Mouse (Mus musculus): Measurements from ENCODE around the gene Mcoln3. TPM values are rescaled to one million over a fixed set of nuclear protein-coding genes. Genes with fewer than 3 reads are reported as not detected.

The Mcoln3 gene
- polyA plus RNA-seq, 1 experiment, result 0.52 TPM

DNA sequence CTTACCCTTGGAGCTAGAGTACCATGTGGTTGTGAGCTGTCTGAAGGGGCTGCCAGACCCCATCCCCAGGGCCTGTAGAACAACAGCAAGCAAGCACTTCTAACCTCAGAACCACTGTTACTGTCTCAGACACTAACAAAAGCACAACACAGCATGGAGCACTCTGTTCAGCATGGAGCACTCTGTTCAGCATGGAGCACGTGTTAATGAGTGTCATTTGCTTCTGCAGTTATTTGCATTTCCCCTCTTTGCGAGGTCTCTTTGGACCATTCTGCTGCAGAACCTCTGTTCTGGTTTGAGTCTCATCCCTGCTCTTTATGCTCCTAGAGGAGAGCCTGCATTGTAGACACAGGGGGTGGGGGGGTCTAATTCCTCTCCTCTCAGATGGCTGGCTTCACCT, 35.7 kb downstream of the Mcoln3 start:
- TF ChIP-seq POLR2A (IDR thresholded peaks at IDR 0.05; ENCODE audit: borderline replicate concordance, extremely low read depth, insufficient read depth, insufficient read length, poor library complexity, severe bottlenecking) (no peak), CTCF (IDR thresholded peaks at IDR 0.05; ENCODE audit: borderline replicate concordance, extremely low read depth, insufficient read depth, insufficient read length) (no peak)
- DNase-seq (ENCODE audit: low read depth), result no peak

DNA sequence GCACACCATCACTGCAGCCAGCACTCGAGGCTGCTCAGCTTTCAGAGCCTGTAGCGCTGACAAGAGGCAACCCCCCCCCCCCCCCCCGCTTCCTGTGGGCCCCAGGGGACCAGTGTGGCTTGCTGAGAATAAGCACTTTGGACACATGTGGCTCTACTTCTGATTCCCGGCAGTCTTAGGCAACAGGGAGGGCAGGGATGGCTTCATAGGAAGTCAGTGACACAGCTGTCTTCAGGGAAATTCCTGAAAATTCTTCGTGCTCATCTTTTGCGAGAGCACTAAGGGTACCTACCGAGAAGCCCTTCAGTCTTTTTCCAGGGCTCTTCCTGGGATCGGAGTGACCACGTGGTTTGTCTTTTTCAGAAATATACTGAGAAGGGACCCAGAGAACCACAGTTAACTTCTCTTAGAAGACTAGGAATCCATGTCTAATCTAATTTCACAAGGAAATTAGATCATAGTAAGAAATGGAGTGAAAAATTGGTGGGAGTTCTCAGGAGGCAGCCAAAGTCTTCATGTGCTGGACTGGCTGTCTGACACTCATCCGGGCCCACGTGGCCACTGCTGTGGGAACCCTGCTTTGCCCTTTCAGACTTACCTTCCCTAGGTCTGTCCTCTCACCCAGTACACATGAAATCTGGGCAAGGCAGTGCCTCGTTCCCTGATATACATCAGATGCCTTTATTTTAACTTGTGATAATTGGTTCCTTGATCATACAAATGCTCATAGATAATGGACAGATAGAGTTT, 36.8 kb downstream of the Mcoln3 start:
- peak; percentile 18 for DNase-seq (ENCODE audit: low read depth)
- TF ChIP-seq POLR2A (IDR thresholded peaks at IDR 0.05; ENCODE audit: borderline replicate concordance, extremely low read depth, insufficient read depth, insufficient read length, poor library complexity, severe bottlenecking) (no peak), CTCF (IDR thresholded peaks at IDR 0.05; ENCODE audit: borderline replicate concordance, extremely low read depth, insufficient read depth, insufficient read length) (no peak)

DNA sequence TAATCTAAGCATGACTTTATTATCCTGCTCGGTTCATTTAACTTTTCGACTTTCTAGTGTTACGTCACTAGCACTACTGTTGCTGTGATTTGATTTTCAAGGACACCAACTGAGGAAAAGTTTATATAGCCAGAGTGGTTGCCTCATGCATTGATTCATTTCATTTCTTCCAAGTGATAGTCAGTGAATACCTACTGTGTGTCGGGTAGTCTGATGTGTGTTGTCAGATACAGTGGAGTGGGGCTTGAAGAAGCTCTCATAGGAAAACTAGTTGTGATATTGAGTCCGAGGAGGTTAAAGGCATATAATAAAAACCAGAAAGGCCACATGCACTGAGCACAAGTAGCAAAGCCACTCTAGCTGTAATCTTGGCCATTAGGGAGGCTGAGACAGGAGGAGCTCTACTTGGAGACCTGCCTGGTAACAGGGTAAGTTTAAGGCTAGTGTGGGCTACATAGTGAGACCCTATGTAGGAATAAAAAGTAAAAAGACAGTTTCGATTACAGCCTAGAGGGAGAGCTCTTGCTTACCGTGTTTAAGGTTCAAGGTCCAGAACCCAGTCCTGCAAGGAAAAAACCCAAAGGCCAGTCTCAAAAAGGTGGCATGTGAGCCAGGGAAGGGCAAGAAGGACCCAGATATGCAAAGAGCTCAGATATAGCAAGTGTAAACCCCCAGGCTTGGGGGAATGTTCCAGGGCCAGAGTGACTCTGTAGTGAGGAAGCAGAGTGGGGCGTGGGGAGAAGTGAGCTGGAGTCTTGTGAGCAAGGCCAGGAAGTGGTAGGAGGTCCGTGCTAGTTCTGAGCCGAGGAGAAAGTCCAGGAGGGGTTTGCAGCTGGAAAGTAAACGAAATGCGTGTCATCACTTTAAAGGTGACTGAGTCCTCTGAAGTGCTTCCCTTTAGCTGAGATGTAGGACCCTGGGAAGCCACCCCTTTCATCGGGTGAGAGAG, 38.7 kb downstream of the Mcoln3 start:
- TF ChIP-seq POLR2A (IDR thresholded peaks at IDR 0.05; ENCODE audit: borderline replicate concordance, extremely low read depth, insufficient read depth, insufficient read length, poor library complexity, severe bottlenecking), result no peak
- no peak for TF ChIP-seq CTCF (IDR thresholded peaks at IDR 0.05; ENCODE audit: borderline replicate concordance, extremely low read depth, insufficient read depth, insufficient read length)
- DNase-seq (ENCODE audit: low read depth), result no peak

DNA sequence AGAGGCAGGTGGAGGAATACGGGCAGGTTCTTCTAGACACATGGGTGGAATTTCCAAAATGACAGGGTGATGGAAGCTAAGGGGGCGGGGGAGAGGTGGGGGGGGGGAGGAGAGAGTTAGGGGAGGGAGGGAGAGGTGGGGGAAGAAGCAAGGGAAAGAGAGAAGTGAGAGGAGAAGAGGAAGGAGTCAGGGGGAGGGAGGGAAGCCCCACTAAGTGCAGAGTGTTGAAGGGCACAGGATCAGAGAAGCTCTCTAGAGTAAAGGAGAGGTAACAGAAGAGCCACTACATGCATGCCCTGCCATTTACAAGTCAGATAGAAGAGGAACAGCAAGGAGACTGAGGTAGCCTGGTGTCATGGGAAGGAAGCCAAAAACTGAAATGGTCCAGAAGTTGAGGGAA, 39.6 kb downstream of the Mcoln3 start:
- no peak for TF ChIP-seq CTCF (IDR thresholded peaks at IDR 0.05; ENCODE audit: borderline replicate concordance, extremely low read depth, insufficient read depth, insufficient read length)
- no peak for TF ChIP-seq POLR2A (IDR thresholded peaks at IDR 0.05; ENCODE audit: borderline replicate concordance, extremely low read depth, insufficient read depth, insufficient read length, poor library complexity, severe bottlenecking)

DNA sequence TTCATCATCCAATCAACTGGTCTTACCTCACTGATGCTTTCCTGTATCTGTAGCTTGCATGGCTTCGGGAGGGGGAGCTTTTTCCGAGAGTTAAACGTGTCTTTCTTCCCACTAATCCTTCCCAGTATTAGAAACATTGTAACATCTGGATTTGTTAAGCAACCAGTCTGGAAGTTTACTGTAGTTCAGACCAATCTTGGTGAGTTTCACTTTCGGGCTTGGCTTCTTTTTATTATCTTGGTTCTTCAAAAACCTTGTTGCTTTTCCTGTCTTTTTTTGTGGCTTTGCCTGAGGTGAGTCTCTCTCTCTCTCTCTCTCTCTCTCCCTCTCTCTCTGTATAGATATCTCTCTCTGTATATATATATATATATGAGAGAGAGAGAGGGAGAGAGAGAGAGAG, 40.8 kb downstream of the Mcoln3 start:
- no peak for TF ChIP-seq CTCF (IDR thresholded peaks at IDR 0.05; ENCODE audit: borderline replicate concordance, extremely low read depth, insufficient read depth, insufficient read length)
- no peak for TF ChIP-seq POLR2A (IDR thresholded peaks at IDR 0.05; ENCODE audit: borderline replicate concordance, extremely low read depth, insufficient read depth, insufficient read length, poor library complexity, severe bottlenecking)
- DNase-seq (ENCODE audit: low read depth), result no peak

More for the DNA sequence above, 39.6 kb downstream of the Mcoln3 start:
- no peak for DNase-seq (ENCODE audit: low read depth)

DNA sequence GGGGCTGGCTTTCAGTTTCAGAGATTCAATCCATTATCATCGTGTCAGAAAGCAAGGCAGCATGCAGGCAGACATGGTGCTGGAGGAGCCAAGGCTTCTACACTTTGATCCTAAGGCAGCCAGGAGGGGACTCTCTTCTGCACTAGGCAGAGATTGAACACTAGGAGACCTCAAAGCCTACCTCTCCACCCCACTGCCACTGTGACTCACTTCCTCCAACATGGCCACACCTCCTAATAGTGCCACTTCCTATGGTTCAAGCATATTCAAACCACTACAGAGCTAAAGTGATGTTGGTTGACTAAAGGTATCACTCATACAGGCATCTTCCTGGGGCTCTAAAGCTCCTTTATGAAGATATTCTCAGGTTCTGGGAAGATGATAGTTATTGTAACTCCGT, 42.1 kb downstream of the Mcoln3 start:
- TF ChIP-seq POLR2A (IDR thresholded peaks at IDR 0.05; ENCODE audit: borderline replicate concordance, extremely low read depth, insufficient read depth, insufficient read length, poor library complexity, severe bottlenecking) (no peak), CTCF (IDR thresholded peaks at IDR 0.05; ENCODE audit: borderline replicate concordance, extremely low read depth, insufficient read depth, insufficient read length) (no peak)

DNA sequence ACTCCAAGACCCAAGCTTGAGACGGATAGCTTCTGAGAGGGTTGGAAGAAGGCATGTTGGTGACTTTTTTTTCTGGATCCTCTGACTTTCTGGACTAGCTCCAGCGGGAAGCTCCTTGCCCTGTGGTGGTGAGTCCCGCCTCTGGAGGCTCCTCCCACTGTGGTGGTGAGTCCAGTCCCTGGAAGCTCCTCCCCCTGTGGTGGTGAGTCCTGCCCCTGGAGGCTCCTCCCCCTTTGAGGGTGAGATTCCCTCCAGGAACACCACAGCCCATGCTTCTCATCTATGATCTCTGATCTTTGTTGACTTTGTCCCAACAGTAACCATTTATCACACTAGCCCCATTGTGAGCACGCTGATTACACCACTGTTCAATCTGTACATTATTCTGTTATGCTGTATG, 44.9 kb downstream of the Mcoln3 start:
- DNase-seq (ENCODE audit: low read depth), result no peak
- TF ChIP-seq CTCF (IDR thresholded peaks at IDR 0.05; ENCODE audit: borderline replicate concordance, extremely low read depth, insufficient read depth, insufficient read length) (no peak), POLR2A (IDR thresholded peaks at IDR 0.05; ENCODE audit: borderline replicate concordance, extremely low read depth, insufficient read depth, insufficient read length, poor library complexity, severe bottlenecking) (no peak)

More for the DNA sequence above, 42.1 kb downstream of the Mcoln3 start:
- no peak for DNase-seq (ENCODE audit: low read depth)

DNA sequence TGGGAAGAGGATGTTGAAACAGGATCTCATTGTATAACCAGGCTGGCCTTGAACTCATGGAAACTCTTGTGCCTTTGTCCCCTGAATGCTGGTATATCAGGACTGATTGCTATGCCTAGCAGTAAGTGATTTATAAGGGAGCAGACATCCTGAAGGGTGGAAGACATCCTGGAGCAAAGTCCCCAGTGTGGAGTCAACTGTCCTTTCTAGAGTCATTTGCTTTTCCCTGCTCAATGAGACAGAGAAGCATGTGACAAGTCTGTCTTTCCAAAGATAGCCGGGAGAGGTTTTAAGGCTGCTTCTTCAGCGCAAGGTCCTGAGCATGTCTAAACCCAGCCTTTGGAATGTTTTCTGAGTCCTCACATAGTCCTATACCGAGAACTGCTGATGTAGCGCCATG, 52.1 kb downstream of the Mcoln3 start:
- DNase-seq (ENCODE audit: low read depth), result no peak
- TF ChIP-seq POLR2A (IDR thresholded peaks at IDR 0.05; ENCODE audit: borderline replicate concordance, extremely low read depth, insufficient read depth, insufficient read length, poor library complexity, severe bottlenecking), result no peak
- no peak for TF ChIP-seq CTCF (IDR thresholded peaks at IDR 0.05; ENCODE audit: borderline replicate concordance, extremely low read depth, insufficient read depth, insufficient read length)

DNA sequence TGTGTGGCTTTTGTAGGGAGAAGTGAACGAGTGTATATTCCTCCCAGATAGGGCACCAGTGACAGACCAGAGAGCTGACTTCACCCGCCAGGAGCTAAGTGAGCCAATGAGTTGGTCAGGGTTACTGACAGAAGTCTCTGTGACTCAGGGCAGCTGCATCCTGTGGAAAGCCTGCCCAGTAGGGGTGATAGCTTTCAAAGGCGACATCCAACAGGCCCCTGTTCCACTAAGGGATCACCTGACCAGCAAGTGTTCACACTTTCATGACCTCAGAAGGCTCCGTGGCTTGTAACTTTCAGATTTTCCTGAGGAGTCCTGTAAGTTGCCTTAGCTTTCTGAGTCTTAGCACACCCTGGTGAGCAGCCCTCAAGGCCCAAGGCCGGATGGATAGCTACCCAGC, 55.8 kb downstream of the Mcoln3 start:
- TF ChIP-seq CTCF (IDR thresholded peaks at IDR 0.05; ENCODE audit: borderline replicate concordance, extremely low read depth, insufficient read depth, insufficient read length) (no peak), POLR2A (IDR thresholded peaks at IDR 0.05; ENCODE audit: borderline replicate concordance, extremely low read depth, insufficient read depth, insufficient read length, poor library complexity, severe bottlenecking) (no peak)

DNA sequence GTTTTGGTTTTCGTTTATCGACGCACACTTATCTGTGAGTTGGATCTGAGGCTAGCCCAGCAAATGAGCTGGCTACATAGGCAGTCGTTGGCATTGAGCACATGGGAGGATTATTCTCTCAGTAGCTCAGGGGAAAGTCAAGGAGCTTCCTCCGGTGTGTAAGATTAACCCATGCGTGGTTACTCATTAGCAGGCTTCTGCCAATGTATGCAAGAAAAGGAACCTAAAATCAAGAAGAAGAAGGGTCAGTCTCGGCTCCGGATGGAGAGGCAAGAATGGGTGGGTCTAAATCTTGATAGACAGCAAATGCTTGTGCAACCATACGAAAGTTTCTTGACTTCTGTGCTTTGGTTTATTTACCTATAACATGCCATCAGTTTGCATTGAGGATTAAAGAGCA, 57.0 kb downstream of the Mcoln3 start:
- TF ChIP-seq CTCF (IDR thresholded peaks at IDR 0.05; ENCODE audit: borderline replicate concordance, extremely low read depth, insufficient read depth, insufficient read length) (no peak), POLR2A (IDR thresholded peaks at IDR 0.05; ENCODE audit: borderline replicate concordance, extremely low read depth, insufficient read depth, insufficient read length, poor library complexity, severe bottlenecking) (no peak)
- DNase-seq (ENCODE audit: low read depth), result no peak

More for the DNA sequence above, 55.8 kb downstream of the Mcoln3 start:
- DNase-seq (ENCODE audit: low read depth), result no peak

DNA sequence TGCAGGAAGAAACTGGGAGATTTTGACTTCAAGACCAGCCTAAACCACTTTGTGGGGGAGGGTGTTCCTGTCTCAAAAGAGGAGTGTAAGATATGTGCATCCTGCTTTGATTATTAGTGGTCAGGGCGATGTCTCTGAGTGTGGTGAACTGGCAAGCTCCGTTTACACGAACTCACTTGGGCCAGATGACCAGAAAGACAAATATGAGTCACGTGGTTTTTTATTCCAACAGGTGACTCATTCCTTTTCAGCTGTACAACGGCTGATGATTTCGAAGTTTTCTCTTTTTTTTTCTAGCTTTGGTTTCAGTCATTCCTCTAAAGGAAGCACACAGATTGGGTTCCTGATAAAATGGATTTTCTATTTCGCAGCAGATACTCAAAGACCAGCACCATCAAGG, 60.0 kb downstream of the Mcoln3 start:
- no peak for DNase-seq (ENCODE audit: low read depth)
- TF ChIP-seq POLR2A (IDR thresholded peaks at IDR 0.05; ENCODE audit: borderline replicate concordance, extremely low read depth, insufficient read depth, insufficient read length, poor library complexity, severe bottlenecking) (no peak), CTCF (IDR thresholded peaks at IDR 0.05; ENCODE audit: borderline replicate concordance, extremely low read depth, insufficient read depth, insufficient read length) (no peak)
